Mouse (Mus musculus): ENCODE results near the gene Dusp16. TPM values are rescaled to one million over a fixed set of nuclear protein-coding genes. Genes with fewer than 3 reads are reported as not detected.
A peak's percentile ranks its signal among the peaks of the same experiment; 100 is the strongest.

The Dusp16 gene
- polyA plus RNA-seq, 1 experiment from 2014 or later = 12.0 TPM

DNA sequence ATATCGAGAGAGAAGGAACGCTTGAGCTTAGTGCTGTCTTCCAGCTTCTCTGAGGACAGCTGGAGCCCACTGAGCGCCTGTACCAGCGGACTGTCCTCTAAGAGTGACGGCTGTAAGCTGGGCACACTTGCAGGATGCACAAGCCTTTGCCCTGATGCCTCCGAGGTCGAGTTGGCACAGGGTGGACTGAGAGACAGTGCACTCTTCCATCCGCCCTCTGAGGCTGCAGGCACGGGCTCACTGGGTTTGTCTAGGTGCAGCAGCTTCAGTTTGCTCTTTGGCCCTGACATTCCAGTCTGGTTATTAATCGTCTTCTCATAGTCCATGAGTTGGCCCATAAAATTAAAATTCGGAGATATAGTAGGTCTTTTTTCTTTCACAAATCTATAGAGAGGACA is 73.8 kb downstream of the Dusp16 start:
- Histone ChIP-seq H3K36me3 (ENCODE audit: insufficient read depth, low read length) (peaks cover 29% of the 10 kb centered on the region), H3K9me3 (ENCODE audit: low read length) (no peaks in the 10 kb centered on the region), H3K27me3 (replicated peaks; ENCODE audit: insufficient read depth, low read length) (no peaks in the 10 kb centered on the region), H3K4me1 (ENCODE audit: insufficient read depth, low read depth, low read length) (no peaks in the 10 kb centered on the region), H3K27ac (ENCODE audit: low read length) (no peak overlapping the region), H3K4me3 (ENCODE audit: low read depth, low read length) (no peak overlapping the region), H3K9ac (replicated peaks; ENCODE audit: low read depth) (no peak overlapping the region), H3K4me2 (replicated peaks; ENCODE audit: low read depth, low read length) (no peak overlapping the region)
- TF ChIP-seq EP300 (IDR thresholded peaks at IDR 0.05) (no peak), CTCF (IDR thresholded peaks at IDR 0.05) (no peak)
- ATAC-seq = no peak
- 88% methylated on average over 11 of the region's 11 CpGs for WGBS
- DNase-seq (ENCODE audit: low spot score) = no peak

DNA sequence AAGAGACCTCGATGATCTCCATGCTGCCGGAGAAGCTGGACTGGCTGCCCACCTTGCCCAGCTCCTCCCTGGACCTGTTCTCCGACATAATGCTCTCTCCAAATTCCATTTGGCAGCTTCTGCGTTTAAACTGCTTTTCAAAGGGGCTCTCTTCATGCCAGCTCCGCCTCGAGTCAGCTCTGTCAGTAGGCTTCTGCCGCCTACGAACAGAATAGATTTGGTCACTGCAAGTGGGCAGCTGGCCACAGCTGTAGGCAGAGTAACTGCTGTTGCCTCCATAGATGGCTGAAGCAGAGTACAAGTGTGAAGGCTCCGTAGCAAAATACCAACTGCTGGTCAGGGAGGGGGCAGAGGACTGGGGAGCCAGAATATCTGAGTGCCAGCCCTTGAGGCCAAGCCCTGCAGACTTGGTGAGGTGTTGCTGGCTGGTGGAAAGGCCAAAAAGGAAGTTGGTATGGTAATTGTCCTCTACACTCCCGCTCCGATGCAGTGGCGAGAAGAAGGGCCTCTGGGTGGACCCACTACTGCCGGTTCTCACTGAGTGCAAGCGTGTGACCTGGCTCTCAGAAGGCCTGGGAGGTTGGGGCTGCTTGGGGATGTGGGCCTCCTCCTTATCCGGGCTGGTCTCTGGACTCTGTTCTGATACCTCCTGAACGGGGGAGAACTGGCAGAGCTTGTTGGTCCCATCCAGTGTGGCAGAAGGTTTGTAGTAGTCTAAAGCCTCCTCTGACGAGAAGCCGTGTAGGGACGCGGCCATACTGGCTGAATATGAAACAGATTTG is 74.3 kb downstream of the Dusp16 start:
- Histone ChIP-seq H3K4me2 (replicated peaks; ENCODE audit: low read depth, low read length) (no peak overlapping the region), H3K4me3 (ENCODE audit: low read depth, low read length) (no peak overlapping the region), H3K9me3 (ENCODE audit: low read length) (no peaks in the 10 kb centered on the region), H3K9ac (replicated peaks; ENCODE audit: low read depth) (no peak overlapping the region), H3K4me1 (ENCODE audit: insufficient read depth, low read depth, low read length) (no peaks in the 10 kb centered on the region), H3K27me3 (replicated peaks; ENCODE audit: insufficient read depth, low read length) (no peaks in the 10 kb centered on the region), H3K36me3 (ENCODE audit: insufficient read depth, low read length) (peaks cover 29% of the 10 kb centered on the region), H3K27ac (ENCODE audit: low read length) (no peak overlapping the region)
- 0 out of 2 replicates have a peak, but pooled peaks have one; percentile 14 for ATAC-seq
- TF ChIP-seq EP300 (IDR thresholded peaks at IDR 0.05) = no peak
- no peak for TF ChIP-seq CTCF (IDR thresholded peaks at IDR 0.05)
- no peak for DNase-seq (ENCODE audit: low spot score)
- WGBS = 79% methylated on average over 20 of the region's 20 CpGs

GRCm38 (mm10) chr6:134716168-134716587 is 76.2 kb downstream of the Dusp16 start:
- peak; percentile 93 for TF ChIP-seq EP300 (IDR thresholded peaks at IDR 0.05)
- no peak for TF ChIP-seq CTCF (IDR thresholded peaks at IDR 0.05)
- no peak overlapping the region for H3K4me2 ChIP-seq (replicated peaks; ENCODE audit: low read depth, low read length)
- ATAC-seq (peak; percentile 84), DNase-seq (ENCODE audit: low spot score) (peak; percentile 72)
- H3K4me1 ChIP-seq (ENCODE audit: insufficient read depth, low read depth, low read length) = no peaks in the 10 kb centered on the region
- 46% methylated on average over 6 of the region's 6 CpGs for WGBS
- H3K9ac ChIP-seq (replicated peaks; ENCODE audit: low read depth) = no peak overlapping the region
- H3K9me3 ChIP-seq (ENCODE audit: low read length) = no peaks in the 10 kb centered on the region
- H3K4me3 ChIP-seq (ENCODE audit: low read depth, low read length) = no peak overlapping the region
- no peaks in the 10 kb centered on the region for H3K27me3 ChIP-seq (replicated peaks; ENCODE audit: insufficient read depth, low read length)
- H3K36me3 ChIP-seq (ENCODE audit: insufficient read depth, low read length) = peaks cover 29% of the 10 kb centered on the region
- H3K27ac ChIP-seq (ENCODE audit: low read length) = 0 out of 2 replicates have a peak overlapping the region, but pooled peaks have one; percentile 21

DNA sequence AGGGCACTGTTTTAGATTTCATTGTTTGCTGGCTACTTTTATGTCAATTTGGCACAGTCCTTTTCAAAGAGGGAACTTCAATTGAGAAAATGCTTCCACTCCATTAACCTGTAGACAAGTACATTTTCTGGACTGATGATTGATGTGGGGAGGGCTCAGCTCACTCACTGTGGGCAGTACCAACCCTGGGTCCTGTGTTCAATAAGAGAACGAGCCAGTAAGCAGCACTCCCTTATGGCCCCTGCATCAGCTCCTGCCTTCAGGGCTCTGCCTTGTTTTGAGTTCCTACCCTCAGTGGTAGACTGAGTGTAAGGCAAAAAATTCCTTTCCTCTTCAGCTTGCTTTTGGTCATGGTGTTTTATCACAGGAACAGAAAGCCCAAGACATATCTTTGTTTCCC is 78.5 kb downstream of the Dusp16 start:
- Histone ChIP-seq H3K4me2 (replicated peaks; ENCODE audit: low read depth, low read length) (no peak overlapping the region), H3K9me3 (ENCODE audit: low read length) (no peaks in the 10 kb centered on the region), H3K4me1 (ENCODE audit: insufficient read depth, low read depth, low read length) (no peaks in the 10 kb centered on the region), H3K4me3 (ENCODE audit: low read depth, low read length) (no peak overlapping the region), H3K27ac (ENCODE audit: low read length) (no peak overlapping the region), H3K27me3 (replicated peaks; ENCODE audit: insufficient read depth, low read length) (no peaks in the 10 kb centered on the region), H3K9ac (replicated peaks; ENCODE audit: low read depth) (no peak overlapping the region), H3K36me3 (ENCODE audit: insufficient read depth, low read length) (peaks cover 12% of the 10 kb centered on the region; the same call in 1 of the 2 replicates)
- ATAC-seq = no peak
- 71% methylated on average over 1 of the region's 1 CpGs for WGBS
- TF ChIP-seq CTCF (IDR thresholded peaks at IDR 0.05) = no peak
- TF ChIP-seq EP300 (IDR thresholded peaks at IDR 0.05) = no peak
- no peak for DNase-seq (ENCODE audit: low spot score)

DNA sequence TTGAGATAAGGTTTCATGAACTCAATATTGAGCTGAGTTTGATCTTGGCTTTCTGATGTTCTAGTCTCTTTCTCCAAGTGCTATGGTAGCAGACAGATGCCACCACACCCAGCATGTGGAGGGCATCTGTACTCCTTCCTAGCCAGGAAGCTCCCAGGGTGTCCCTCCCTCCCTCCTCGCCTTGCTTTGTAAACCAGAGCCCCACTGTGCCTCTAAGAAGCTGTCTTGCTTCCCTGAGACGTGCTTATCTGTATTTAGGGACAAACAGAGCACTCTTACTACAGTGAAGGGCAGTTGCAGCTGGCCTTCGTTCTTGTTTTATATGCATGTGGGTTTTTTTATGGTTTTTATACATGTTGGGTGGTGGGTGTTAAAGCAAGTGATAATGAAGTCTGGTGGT is 79.1 kb downstream of the Dusp16 start:
- no peaks in the 10 kb centered on the region for H3K9me3 ChIP-seq (ENCODE audit: low read length)
- no peaks in the 10 kb centered on the region for H3K27me3 ChIP-seq (replicated peaks; ENCODE audit: insufficient read depth, low read length)
- DNase-seq (ENCODE audit: low spot score) = no peak
- ATAC-seq = no peak
- WGBS = 37% methylated on average over 3 of the region's 3 CpGs
- H3K27ac ChIP-seq (ENCODE audit: low read length) = no peak overlapping the region
- H3K4me2 ChIP-seq (replicated peaks; ENCODE audit: low read depth, low read length) = no peak overlapping the region
- TF ChIP-seq EP300 (IDR thresholded peaks at IDR 0.05) (no peak), CTCF (IDR thresholded peaks at IDR 0.05) (no peak)
- H3K4me3 ChIP-seq (ENCODE audit: low read depth, low read length) = no peak overlapping the region
- no peak overlapping the region for H3K9ac ChIP-seq (replicated peaks; ENCODE audit: low read depth)
- H3K4me1 ChIP-seq (ENCODE audit: insufficient read depth, low read depth, low read length) = no peaks in the 10 kb centered on the region
- H3K36me3 ChIP-seq (ENCODE audit: insufficient read depth, low read length) = peaks cover 6% of the 10 kb centered on the region; the same call in 1 of the 2 replicates

DNA sequence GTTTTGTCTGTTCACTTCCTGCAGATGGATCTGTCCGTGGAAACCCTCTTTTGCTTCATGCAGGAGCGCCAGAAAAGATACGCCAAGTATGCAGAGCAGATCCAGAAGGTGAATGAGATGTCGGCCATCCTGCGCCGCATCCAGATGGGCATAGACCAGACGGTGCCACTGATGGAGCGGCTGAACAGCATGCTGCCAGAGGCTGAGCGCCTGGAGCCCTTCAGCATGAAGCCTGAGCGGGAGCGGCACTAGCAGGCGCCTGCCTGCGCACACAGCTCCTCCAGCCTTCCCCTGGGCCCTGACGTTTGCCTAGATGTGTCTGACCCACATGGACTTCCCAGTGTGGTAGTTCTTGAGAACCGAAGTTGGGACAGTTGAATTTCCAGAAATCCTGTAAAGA is 82.4 kb downstream of the Dusp16 start:
- no peak for TF ChIP-seq EP300 (IDR thresholded peaks at IDR 0.05)
- TF ChIP-seq CTCF (IDR thresholded peaks at IDR 0.05) = no peak
- Histone ChIP-seq H3K4me3 (ENCODE audit: low read depth, low read length) (no peak overlapping the region), H3K4me2 (replicated peaks; ENCODE audit: low read depth, low read length) (no peak overlapping the region), H3K4me1 (ENCODE audit: insufficient read depth, low read depth, low read length) (no peaks in the 10 kb centered on the region), H3K9ac (replicated peaks; ENCODE audit: low read depth) (no peak overlapping the region), H3K36me3 (ENCODE audit: insufficient read depth, low read length) (no peaks in the 10 kb centered on the region; the same call in 1 of the 2 replicates), H3K9me3 (ENCODE audit: low read length) (no peaks in the 10 kb centered on the region), H3K27ac (ENCODE audit: low read length) (no peak overlapping the region), H3K27me3 (replicated peaks; ENCODE audit: insufficient read depth, low read length) (no peaks in the 10 kb centered on the region)
- DNase-seq (ENCODE audit: low spot score) = no peak
- ATAC-seq = no peak
- 81% methylated on average over 15 of the region's 15 CpGs for WGBS
